Mouse (Mus musculus) ES-Bruce4 (cell line): ENCODE data around the gene Slc35f3. TPM values are rescaled to one million over a fixed set of nuclear protein-coding genes. Genes with fewer than 3 reads are reported as not detected.

Experiments used
- H3K27ac ChIP-seq: 2 replicates; pipeline ENCODE4 v1.5.1; 2012; ENCODE audit warnings: low read length, inconsistent platforms; ENCODE audit not compliant: insufficient read depth
- H3K27me3 ChIP-seq: 2 replicates; pipeline ENCODE4 v1.6.1; 2012; ENCODE audit warnings: mild to moderate bottlenecking, low read length, inconsistent platforms; ENCODE audit not compliant: control insufficient read depth, poor library complexity, insufficient read depth, severe bottlenecking
- H3K36me3 ChIP-seq: 2 replicates; pipeline ENCODE4 v1.6.1; 2012; ENCODE audit warnings: inconsistent platforms, mild to moderate bottlenecking, low read length, moderate library complexity; ENCODE audit not compliant: control insufficient read depth, poor library complexity, insufficient read depth, severe bottlenecking
- H3K4me1 ChIP-seq: one replicate; pipeline ENCODE4 v1.8.1; 2011; ENCODE audit warnings: low read length; ENCODE audit not compliant: control insufficient read depth, insufficient read depth
- H3K4me3 ChIP-seq: 2 replicates; pipeline ENCODE4 v1.5.1; 2011; ENCODE audit warnings: low read depth, mild to moderate bottlenecking, low read length
- H3K9ac ChIP-seq: 2 replicates; pipeline ENCODE4 v1.6.1; 2012; ENCODE audit warnings: low read depth, mild to moderate bottlenecking, inconsistent platforms; ENCODE audit not compliant: poor library complexity, severe bottlenecking
- H3K9me3 ChIP-seq: replicated peaks from 2 replicates; pipeline ENCODE4 v1.6.1; 2012; ENCODE audit warnings: mild to moderate bottlenecking, low read length, inconsistent platforms; ENCODE audit not compliant: control insufficient read depth, poor library complexity, insufficient read depth, severe bottlenecking
- CTCF ChIP-seq: IDR thresholded peaks from one replicate; pipeline ENCODE4 v1.8.1; 2011; ENCODE audit warnings: low read depth, low read length
- EP300 ChIP-seq: IDR thresholded peaks from 2 replicates; pipeline ENCODE4 v1.6.1; 2011; ENCODE audit warnings: low read depth, low read length; ENCODE audit not compliant: insufficient read depth
- POLR2A ChIP-seq: IDR thresholded peaks from one replicate; pipeline ENCODE4 v1.8.1; 2011; ENCODE audit warnings: low read length; ENCODE audit not compliant: insufficient read depth
- polyA plus RNA-seq: library from polyadenylated mRNA; stranded (reverse); fragments of >200 nt; gene quantifications from 2 replicates; pipeline ENCODE4 v1.2.4, GENCODE M21; 2011; ENCODE audit warnings: low read depth; ENCODE audit not compliant: missing spikeins, insufficient read depth, insufficient read length

The Slc35f3 gene
- polyA plus RNA-seq, 1 experiment, result not detected

DNA sequence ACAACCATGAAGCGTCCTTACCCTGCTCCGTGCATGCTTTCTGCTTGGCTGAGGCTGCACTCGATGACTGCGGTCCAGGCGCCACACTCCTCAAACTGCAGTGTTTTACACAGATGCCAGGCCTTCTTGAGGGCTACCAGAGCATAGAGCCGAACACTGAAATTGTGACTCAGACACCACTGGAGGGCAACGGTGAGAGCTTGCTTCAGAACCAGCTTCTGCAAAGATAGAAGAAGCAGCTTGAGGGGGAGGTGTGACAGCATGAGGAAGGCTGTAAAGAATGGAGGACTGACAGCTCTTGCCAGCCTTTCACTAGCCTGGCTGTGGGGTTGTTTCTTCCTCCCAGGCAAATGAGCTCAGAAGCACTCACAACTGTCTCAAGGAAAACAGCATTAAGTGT lies 135.5 kb downstream of the Slc35f3 start:
- no peak overlapping the region for H3K9ac ChIP-seq
- no peaks in the 10 kb centered on the region for H3K9me3 ChIP-seq
- no peak overlapping the region for H3K27ac ChIP-seq
- TF ChIP-seq EP300 (no peak), POLR2A (no peak), CTCF (no peak)
- no peaks in the 10 kb centered on the region for H3K4me1 ChIP-seq
- no peak overlapping the region for H3K4me3 ChIP-seq
- H3K36me3 ChIP-seq, result peaks cover 23% of the 10 kb centered on the region
- no peaks in the 10 kb centered on the region for H3K27me3 ChIP-seq

DNA sequence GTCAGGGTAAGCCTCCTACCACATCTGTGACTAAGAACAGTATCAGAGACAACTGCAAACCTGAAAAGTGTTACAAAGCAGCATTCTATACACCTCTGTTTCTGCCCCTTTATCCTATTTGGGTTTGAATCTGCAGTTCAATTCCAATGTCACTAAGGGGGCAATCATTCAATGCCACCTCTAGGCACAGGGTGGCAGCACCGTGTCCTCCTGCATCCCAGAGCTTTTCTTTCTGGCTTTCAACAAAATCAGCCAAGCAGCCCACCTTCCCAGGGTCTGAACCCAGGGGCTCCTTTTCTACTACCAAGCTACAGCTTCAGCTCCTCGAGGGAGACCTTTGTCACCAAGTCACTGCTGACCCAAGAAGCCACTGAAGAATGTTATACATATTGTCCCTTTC lies 140.6 kb downstream of the Slc35f3 start:
- no peaks in the 10 kb centered on the region for H3K27me3 ChIP-seq
- H3K4me3 ChIP-seq, result no peak overlapping the region
- no peak overlapping the region for H3K9ac ChIP-seq
- H3K4me1 ChIP-seq, result no peaks in the 10 kb centered on the region
- no peak overlapping the region for H3K27ac ChIP-seq
- H3K36me3 ChIP-seq, result peaks cover 27% of the 10 kb centered on the region
- no peak for TF ChIP-seq POLR2A
- TF ChIP-seq CTCF, result peak; percentile 29
- H3K9me3 ChIP-seq, result no peaks in the 10 kb centered on the region

Other genes with a start within 250 kb of the Slc35f3 start
- 12.3 and 12.8 TPM in 2 replicates for gene Coa6, start 124.0 kb downstream of the Slc35f3 start, polyA plus RNA-seq
- 12.9 and 13.8 TPM in 2 replicates for gene Tarbp1, start 176.5 kb downstream of the Slc35f3 start, polyA plus RNA-seq